Mouse (Mus musculus) embryonic facial prominence, embryonic 13.5 days (tissue): ENCODE data around the gene Birc3. TPM values are rescaled to one million over a fixed set of nuclear protein-coding genes. Genes with fewer than 3 reads are reported as not detected.

Experiments
- ATAC-seq: fragments of 200-750 bp; cut with Nextera tagmentation; 2 replicates; pipeline ENCODE4 v1.8.0; 2017; ENCODE audit warnings: low read depth; ENCODE audit not compliant: insufficient number of reproducible peaks, insufficient read depth, low FRiP score, low TSS enrichment
- H3K27ac ChIP-seq: fragments of 300-500 bp; sonication (generic); 2 replicates; pipeline ENCODE4 v1.5.1; 2015; ENCODE audit warnings: moderate library complexity, mild to moderate bottlenecking, inconsistent platforms
- H3K27me3 ChIP-seq: fragments of 300-500 bp; sonication (generic); 2 replicates; pipeline ENCODE4 v1.6.1; 2015; ENCODE audit warnings: mild to moderate bottlenecking, inconsistent platforms
- H3K36me3 ChIP-seq: fragments of 300-500 bp; sonication (generic); 2 replicates; pipeline ENCODE4 v1.6.1; 2015; ENCODE audit warnings: mild to moderate bottlenecking, inconsistent platforms
- H3K4me1 ChIP-seq: fragments of 300-500 bp; sonication (generic); 2 replicates; pipeline ENCODE4 v1.6.1; 2015; ENCODE audit warnings: inconsistent platforms
- H3K4me2 ChIP-seq: fragments of 300-500 bp; sonication (generic); 2 replicates; pipeline ENCODE4 v1.6.1; 2015; ENCODE audit warnings: moderate library complexity, mild to moderate bottlenecking, inconsistent platforms
- H3K4me3 ChIP-seq: fragments of 300-500 bp; sonication (generic); 2 replicates; pipeline ENCODE4 v1.5.1; 2015; ENCODE audit warnings: mild to moderate bottlenecking, inconsistent platforms
- H3K9ac ChIP-seq: fragments of 300-500 bp; sonication (generic); 2 replicates; pipeline ENCODE4 v1.6.1; 2015; ENCODE audit warnings: mild to moderate bottlenecking, inconsistent platforms
- H3K9me3 ChIP-seq: fragments of 300-500 bp; sonication (generic); 2 replicates; pipeline ENCODE4 v1.6.1; 2016; ENCODE audit warnings: inconsistent platforms
- WGBS: fragments of 180-500 bp; shearing (Covaris S2); methylation state at CpG from one replicate; pipeline ENCODE4 v1.1.7; 2015; ENCODE audit warnings: mixed read lengths; 5-methylcytosine and 5-hydroxymethylcytosine counted together
- polyA plus RNA-seq: library from polyadenylated mRNA; unstranded; fragments of >200 nt; fragmentation: Nextera tagmentation; extraction: Ambion mirVana; gene quantifications from 2 replicates; pipeline ENCODE4 v1.2.1, GENCODE M21; 2015

Birc3 gene
- polyA plus RNA-seq, 1 experiment from 2014 or later = 15.6 TPM

- Histone ChIP-seq H3K4me3 (peak within 1 kb of the TSS; percentile 73), H3K4me2 (peak within 1 kb of the TSS; percentile 65), H3K9ac (peak within 1 kb of the TSS; percentile 88), H3K36me3 (peaks cover 22% of the 10 kb centered on the region), H3K4me1 (peaks cover 10% of the 10 kb centered on the region), H3K27me3 (no peaks in the 10 kb centered on the region), H3K27ac (peak within 1 kb of the TSS; percentile 99), H3K9me3 (no peaks in the 10 kb centered on the region)
- ATAC-seq = peak; percentile 97
- WGBS = 0% methylated on average over 68 of the region's 68 CpGs
Observed at GRCm38 (mm10) chr9:7836905-7837805, 35.8 kb downstream of the Birc3 start, which contains the start of gene Birc2. TSS of gene Birc2 (minus strand) at chr9:7837064.

- Histone ChIP-seq H3K4me3 (peak overlapping the region; percentile 73), H3K4me1 (peaks cover 10% of the 10 kb centered on the region), H3K27me3 (no peaks in the 10 kb centered on the region), H3K27ac (peak overlapping the region; percentile 99), H3K9me3 (no peaks in the 10 kb centered on the region), H3K9ac (peak overlapping the region; percentile 88), H3K36me3 (peaks cover 22% of the 10 kb centered on the region), H3K4me2 (peak overlapping the region; percentile 65)
- under 1% methylated on average over 16 of the region's 16 CpGs for whole genome bisulfite sequencing
- ATAC-seq = peak; percentile 46
Observed at GRCm38 (mm10) chr9:7836331-7836730, 36.7 kb downstream of the Birc3 start.

- no peak for ATAC-seq
- Histone ChIP-seq H3K4me3 (no peak overlapping the region), H3K27me3 (no peaks in the 10 kb centered on the region), H3K9ac (no peak overlapping the region), H3K36me3 (peaks cover 22% of the 10 kb centered on the region), H3K9me3 (no peaks in the 10 kb centered on the region), H3K4me1 (peaks cover 10% of the 10 kb centered on the region), H3K27ac (no peak overlapping the region), H3K4me2 (peak overlapping the region; percentile 65; the same call in 1 of the 2 replicates)
- WGBS = 86% methylated on average over 1 of the region's 1 CpGs
Observed at GRCm38 (mm10) chr9:7835302-7835701, 37.7 kb downstream of the Birc3 start.

- ATAC-seq = no peak
- Histone ChIP-seq H3K36me3 (peaks cover 31% of the 10 kb centered on the region), H3K4me3 (no peak overlapping the region; the same call in 1 of the 2 replicates), H3K9ac (no peak overlapping the region), H3K27ac (no peak overlapping the region), H3K4me2 (peak overlapping the region; percentile 28; the same call in 1 of the 2 replicates), H3K27me3 (no peaks in the 10 kb centered on the region), H3K9me3 (no peaks in the 10 kb centered on the region), H3K4me1 (peaks cover 13% of the 10 kb centered on the region)
- WGBS = 91% methylated on average over 6 of the region's 6 CpGs
Observed at GRCm38 (mm10) chr9:7833421-7833820, 39.6 kb downstream of the Birc3 start.

- Histone ChIP-seq H3K4me3 (no peak overlapping the region), H3K27me3 (no peaks in the 10 kb centered on the region), H3K9me3 (no peaks in the 10 kb centered on the region), H3K36me3 (peaks cover 48% of the 10 kb centered on the region), H3K27ac (no peak overlapping the region), H3K4me2 (peak overlapping the region; percentile 41; the same call in 1 of the 2 replicates), H3K4me1 (peaks cover 13% of the 10 kb centered on the region), H3K9ac (no peak overlapping the region)
- WGBS = 82% methylated on average over 9 of the region's 9 CpGs
- ATAC-seq = no peak
Observed at GRCm38 (mm10) chr9:7829531-7830528, 43.2 kb downstream of the Birc3 start.

GRCm38 (mm10) chr9:7828706-7829105 lies 44.3 kb downstream of the Birc3 start:
- Histone ChIP-seq H3K27ac (no peak overlapping the region), H3K4me2 (no peak overlapping the region), H3K4me1 (peaks cover 9% of the 10 kb centered on the region), H3K9me3 (no peaks in the 10 kb centered on the region), H3K4me3 (no peak overlapping the region), H3K27me3 (no peaks in the 10 kb centered on the region), H3K36me3 (peaks cover 43% of the 10 kb centered on the region), H3K9ac (no peak overlapping the region)
- 93% methylated on average over 4 of the region's 4 CpGs for WGBS
- no peak for ATAC-seq

GRCm38 (mm10) chr9:7824916-7825315 lies 48.1 kb downstream of the Birc3 start:
- WGBS = 89% methylated on average over 5 of the region's 5 CpGs
- H3K27ac ChIP-seq = no peak overlapping the region
- no peak overlapping the region for H3K4me2 ChIP-seq
- H3K4me3 ChIP-seq = no peak overlapping the region
- H3K27me3 ChIP-seq = no peaks in the 10 kb centered on the region
- H3K4me1 ChIP-seq = no peaks in the 10 kb centered on the region
- ATAC-seq = no peak
- H3K9me3 ChIP-seq = no peaks in the 10 kb centered on the region
- no peak overlapping the region for H3K9ac ChIP-seq
- peaks cover 54% of the 10 kb centered on the region for H3K36me3 ChIP-seq

- Histone ChIP-seq H3K4me3 (no peak overlapping the region), H3K27ac (no peak overlapping the region), H3K27me3 (no peaks in the 10 kb centered on the region), H3K9me3 (no peaks in the 10 kb centered on the region), H3K36me3 (peaks cover 67% of the 10 kb centered on the region), H3K4me1 (no peaks in the 10 kb centered on the region), H3K9ac (no peak overlapping the region), H3K4me2 (no peak overlapping the region)
- 83% methylated on average over 3 of the region's 3 CpGs for WGBS
- no peak for ATAC-seq
Observed at GRCm38 (mm10) chr9:7822758-7823157, 50.2 kb downstream of the Birc3 start.

GRCm38 (mm10) chr9:7805101-7805506 lies 67.9 kb downstream of the Birc3 start:
- Histone ChIP-seq H3K9me3 (no peaks in the 10 kb centered on the region; the same call in 1 of the 2 replicates), H3K36me3 (no peaks in the 10 kb centered on the region), H3K9ac (no peak overlapping the region), H3K4me1 (no peaks in the 10 kb centered on the region), H3K4me2 (no peak overlapping the region), H3K27ac (no peak overlapping the region), H3K4me3 (no peak overlapping the region), H3K27me3 (no peaks in the 10 kb centered on the region)
- WGBS = 59% methylated on average over 5 of the region's 5 CpGs
- ATAC-seq = no peak
